Mouse (Mus musculus): Measurements from ENCODE around the gene Rcl1.

Rcl1 gene

GRCm38 (mm10) chr19:29100874-29101542 lies at the start of gene Rcl1:
Gene Rcl1, plus strand, starts transcription at chr19:29101375.
- peak; percentile 90 for DNase-seq (ENCODE audit: low read depth, low spot score)

- no peak for DNase-seq (ENCODE audit: low read depth, low spot score)
Measured at GRCm38 (mm10) chr19:29052786-29053185, 48.4 kb upstream of the Rcl1 start.

- no peak for DNase-seq (ENCODE audit: low read depth, low spot score)
Measured at GRCm38 (mm10) chr19:29054594-29054993, 46.6 kb upstream of the Rcl1 start.

- no peak for DNase-seq (ENCODE audit: low read depth, low spot score)
Measured at GRCm38 (mm10) chr19:29055469-29055868, 45.7 kb upstream of the Rcl1 start.

- no peak for DNase-seq (ENCODE audit: low read depth, low spot score)
Measured at GRCm38 (mm10) chr19:29058741-29059140, 42.4 kb upstream of the Rcl1 start.

GRCm38 (mm10) chr19:29059688-29060087 lies 41.5 kb upstream of the Rcl1 start:
- no peak for DNase-seq (ENCODE audit: low read depth, low spot score)

GRCm38 (mm10) chr19:29060299-29060698 lies 40.9 kb upstream of the Rcl1 start:
- no peak for DNase-seq (ENCODE audit: low read depth, low spot score)

GRCm38 (mm10) chr19:29063009-29063408 lies 38.2 kb upstream of the Rcl1 start:
- DNase-seq (ENCODE audit: low read depth, low spot score), result no peak

- DNase-seq (ENCODE audit: low read depth, low spot score), result peak; percentile 77
Measured at GRCm38 (mm10) chr19:29063577-29064363, 37.4 kb upstream of the Rcl1 start.

- no peak for DNase-seq (ENCODE audit: low read depth, low spot score)
Measured at GRCm38 (mm10) chr19:29064451-29065102, 36.6 kb upstream of the Rcl1 start.

GRCm38 (mm10) chr19:29066981-29067471 lies 34.1 kb upstream of the Rcl1 start:
- no peak for DNase-seq (ENCODE audit: low read depth, low spot score)

- DNase-seq (ENCODE audit: low read depth, low spot score), result no peak
Measured at GRCm38 (mm10) chr19:29069195-29069594, 32.0 kb upstream of the Rcl1 start.

- DNase-seq (ENCODE audit: low read depth, low spot score), result no peak
Measured at GRCm38 (mm10) chr19:29074802-29075201, 26.4 kb upstream of the Rcl1 start.

- no peak for DNase-seq (ENCODE audit: low read depth, low spot score)
Measured at GRCm38 (mm10) chr19:29088628-29089027, 12.5 kb upstream of the Rcl1 start.

GRCm38 (mm10) chr19:29092194-29092593 lies 9.0 kb upstream of the Rcl1 start:
- DNase-seq (ENCODE audit: low read depth, low spot score), result no peak

- DNase-seq (ENCODE audit: low read depth, low spot score), result no peak
Measured at GRCm38 (mm10) chr19:29099106-29099505, 2.1 kb upstream of the Rcl1 start.

GRCm38 (mm10) chr19:29099596-29099995 lies 1.6 kb upstream of the Rcl1 start:
- no peak for DNase-seq (ENCODE audit: low read depth, low spot score)

GRCm38 (mm10) chr19:29100261-29100660 lies 914 bp upstream of the Rcl1 start:
- peak; percentile 16 for DNase-seq (ENCODE audit: low read depth, low spot score)

- no peak for DNase-seq (ENCODE audit: low read depth, low spot score)
Measured at GRCm38 (mm10) chr19:29101591-29101990, 416 bp downstream of the Rcl1 start.

GRCm38 (mm10) chr19:29102098-29102497 lies 923 bp downstream of the Rcl1 start:
- DNase-seq (ENCODE audit: low read depth, low spot score), result no peak

- DNase-seq (ENCODE audit: low read depth, low spot score), result no peak
Measured at GRCm38 (mm10) chr19:29105816-29106215, 4.6 kb downstream of the Rcl1 start.

GRCm38 (mm10) chr19:29106261-29106660 lies 5.1 kb downstream of the Rcl1 start:
- DNase-seq (ENCODE audit: low read depth, low spot score), result no peak
